Mouse (Mus musculus) heart, postnatal 10 days (tissue): Measurements from ENCODE around the gene Rpl37a. TPM values are rescaled to one million over a fixed set of nuclear protein-coding genes. Genes with fewer than 3 reads are reported as not detected.
A peak's percentile ranks its signal among the peaks of the same experiment; 100 is the strongest.

Experiments
- DNase-seq, 2 experiments: peaks; one replicate each; pipeline ENCODE4 v3.0.0; 2021
- intact Hi-C: fragments of 180-260 bp; cut with DNase I; formaldehyde crosslinking; loops from one replicate; pipeline ENCODE4 v1.15.1; 2025
- total RNA-seq, 2 experiments: library from RNA; stranded (reverse); gene quantifications; 2 replicates each; pipeline ENCODE4 v1.2.3; 2021

Gene Rpl37a
- total RNA-seq, 2 experiments from 2014 or later: 828 to 840 TPM

GRCm38 (mm10) chr1:72733191-72733691 lies 22.2 kb downstream of the Rpl37a start:
- intact Hi-C loops: no loop called here
- DNase-seq: no peak

GRCm38 (mm10) chr1:72736397-72737125 lies 25.5 kb downstream of the Rpl37a start:
- DNase-seq: peak; percentile 18 to 27
- intact Hi-C loops: no loop called here

- intact Hi-C loops: no loop called here
- DNase-seq: peak; percentile 58 to 67
Observed at GRCm38 (mm10) chr1:72738946-72739680, 28.0 kb downstream of the Rpl37a start.

GRCm38 (mm10) chr1:72739681-72740063 lies 28.6 kb downstream of the Rpl37a start:
- DNase-seq: no peak
- intact Hi-C loops: no loop called here

GRCm38 (mm10) chr1:72741406-72741805 lies 30.3 kb downstream of the Rpl37a start:
- intact Hi-C loops: no loop called here
- DNase-seq: no peak

- DNase-seq: no peak
- intact Hi-C loops: no loop called here
Observed at GRCm38 (mm10) chr1:72744816-72745506, 33.9 kb downstream of the Rpl37a start.

GRCm38 (mm10) chr1:72746382-72746781 lies 35.3 kb downstream of the Rpl37a start:
- intact Hi-C loops: no loop called here
- no peak for DNase-seq

GRCm38 (mm10) chr1:72751371-72751781 lies 40.3 kb downstream of the Rpl37a start:
- intact Hi-C loops: no loop called here
- peak; percentile 50 to 66 for DNase-seq

GRCm38 (mm10) chr1:72753211-72753610 lies 42.1 kb downstream of the Rpl37a start:
- intact Hi-C loops: no loop called here
- DNase-seq: no peak

GRCm38 (mm10) chr1:72755227-72755626 lies 44.1 kb downstream of the Rpl37a start:
- DNase-seq: no peak
- intact Hi-C loops: no loop called here

GRCm38 (mm10) chr1:72755801-72756200 lies 44.7 kb downstream of the Rpl37a start:
- no peak for DNase-seq
- intact Hi-C loops: no loop called here

GRCm38 (mm10) chr1:72759758-72760157 lies 48.7 kb downstream of the Rpl37a start:
- DNase-seq: no peak
- intact Hi-C loops: no loop called here

Other genes starting within 250 kb of the Rpl37a start
- gene March4, start 174.4 kb upstream of the Rpl37a start, total RNA-seq: not detected
- 10 to 100 TPM; 29.5 to 37.5 TPM for gene Smarcal1, start 128.0 kb upstream of the Rpl37a start, total RNA-seq
- not detected for gene Ankar, start 10.7 kb upstream of the Rpl37a start, total RNA-seq
- gene Igfbp2, start 113.2 kb downstream of the Rpl37a start, total RNA-seq: 1 to 10 TPM in 1 of 2 experiments, under 1 TPM in 1; 0.86 to 2.1 TPM
- 100 to 1,000 TPM; 152 to 192 TPM for gene Igfbp5, start 163.6 kb downstream of the Rpl37a start, total RNA-seq